Mouse (Mus musculus): ENCODE measurements around the gene Rabgap1l. TPM values are rescaled to one million over a fixed set of nuclear protein-coding genes. Genes with fewer than 3 reads are reported as not detected.
A peak's percentile ranks its signal among the peaks of the same experiment; 100 is the strongest.

Gene Rabgap1l
- total and polyA plus RNA-seq, 2 experiments = 6.4 to 78.7 TPM

GRCm38 (mm10) chr1:160594576-160594975, 198.4 kb downstream of the Rabgap1l start:
- H3K4me3 ChIP-seq (ENCODE audit: insufficient read depth, low read depth, low read length) = no peak overlapping the region
- no peaks in the 10 kb centered on the region for H3K79me2 ChIP-seq (ENCODE audit: control insufficient read depth, insufficient read depth, low read length)
- no peaks in the 10 kb centered on the region for H3K36me3 ChIP-seq (ENCODE audit: control insufficient read depth, insufficient read depth, low read length)
- no peak overlapping the region for H3K27ac ChIP-seq (replicated peaks; ENCODE audit: insufficient read depth, low read depth, low read length)
- no peaks in the 10 kb centered on the region for H3K4me1 ChIP-seq (ENCODE audit: control insufficient read depth, insufficient read depth, low read length)
- no peak for DNase-seq (ENCODE audit: extremely low read depth, low read depth, low spot score)
- no peak for TF ChIP-seq CTCF (IDR thresholded peaks at IDR 0.05; ENCODE audit: low read depth, low read length)
- WGBS = 95% methylated on average over 1 of the region's 1 CpGs
- H3K9ac ChIP-seq (ENCODE audit: low read depth, low read length) = no peak overlapping the region
- no peaks in the 10 kb centered on the region for H3K27me3 ChIP-seq (ENCODE audit: control insufficient read depth, insufficient read depth, low read length)

- 93% methylated on average over 4 of the region's 4 CpGs for WGBS
- H3K79me2 ChIP-seq (ENCODE audit: control insufficient read depth, insufficient read depth, low read length) = no peaks in the 10 kb centered on the region
Observed at GRCm38 (mm10) chr1:160594066-160594465, 198.9 kb downstream of the Rabgap1l start.

GRCm38 (mm10) chr1:160588911-160589590, 204.0 kb downstream of the Rabgap1l start:
- H3K36me3 ChIP-seq (ENCODE audit: control insufficient read depth, insufficient read depth, low read length) = no peaks in the 10 kb centered on the region
- no peaks in the 10 kb centered on the region for H3K27me3 ChIP-seq (ENCODE audit: control insufficient read depth, insufficient read depth, low read length)
- WGBS = 28% methylated on average over 4 of the region's 4 CpGs
- H3K9ac ChIP-seq (ENCODE audit: low read depth, low read length) = no peak overlapping the region
- H3K79me2 ChIP-seq (ENCODE audit: control insufficient read depth, insufficient read depth, low read length) = no peaks in the 10 kb centered on the region
- peak; percentile 70 for DNase-seq (ENCODE audit: extremely low read depth, low read depth, low spot score)
- TF ChIP-seq POLR2A (IDR thresholded peaks at IDR 0.05; ENCODE audit: extremely low read depth, insufficient read depth, low read length) (no peak), CTCF (IDR thresholded peaks at IDR 0.05; ENCODE audit: low read depth, low read length) (no peak)
- no peaks in the 10 kb centered on the region; the same call in 1 of the 2 replicates for H3K4me1 ChIP-seq (ENCODE audit: control insufficient read depth, insufficient read depth, low read length)
- H3K4me3 ChIP-seq (ENCODE audit: insufficient read depth, low read depth, low read length) = no peak overlapping the region
- no peak overlapping the region for H3K27ac ChIP-seq (replicated peaks; ENCODE audit: insufficient read depth, low read depth, low read length)

More at GRCm38 (mm10) chr1:160594066-160594465, 198.9 kb downstream of the Rabgap1l start:
- no peak overlapping the region for H3K4me3 ChIP-seq (ENCODE audit: insufficient read depth, low read depth, low read length)
- no peaks in the 10 kb centered on the region for H3K36me3 ChIP-seq (ENCODE audit: control insufficient read depth, insufficient read depth, low read length)
- TF ChIP-seq CTCF (IDR thresholded peaks at IDR 0.05; ENCODE audit: low read depth, low read length) (no peak), POLR2A (IDR thresholded peaks at IDR 0.05; ENCODE audit: extremely low read depth, insufficient read depth, low read length) (no peak)
- no peak overlapping the region for H3K27ac ChIP-seq (replicated peaks; ENCODE audit: insufficient read depth, low read depth, low read length)
- H3K27me3 ChIP-seq (ENCODE audit: control insufficient read depth, insufficient read depth, low read length) = no peaks in the 10 kb centered on the region
- no peak overlapping the region for H3K9ac ChIP-seq (ENCODE audit: low read depth, low read length)
- no peak for DNase-seq (ENCODE audit: extremely low read depth, low read depth, low spot score)
- H3K4me1 ChIP-seq (ENCODE audit: control insufficient read depth, insufficient read depth, low read length) = no peaks in the 10 kb centered on the region

- no peaks in the 10 kb centered on the region for H3K27me3 ChIP-seq (ENCODE audit: control insufficient read depth, insufficient read depth, low read length)
- no peak for TF ChIP-seq POLR2A (IDR thresholded peaks at IDR 0.05; ENCODE audit: extremely low read depth, insufficient read depth, low read length)
- no peak for TF ChIP-seq CTCF (IDR thresholded peaks at IDR 0.05; ENCODE audit: low read depth, low read length)
- H3K27ac ChIP-seq (replicated peaks; ENCODE audit: insufficient read depth, low read depth, low read length) = no peak overlapping the region
- 0 out of 2 replicates have a peak, but pooled peaks cover 2% of the 10 kb centered on the region for H3K4me1 ChIP-seq (ENCODE audit: control insufficient read depth, insufficient read depth, low read length)
- H3K36me3 ChIP-seq (ENCODE audit: control insufficient read depth, insufficient read depth, low read length) = 0 out of 2 replicates have a peak, but pooled peaks cover 3% of the 10 kb centered on the region
- DNase-seq (ENCODE audit: extremely low read depth, low read depth, low spot score) = no peak
- no peak overlapping the region for H3K9ac ChIP-seq (ENCODE audit: low read depth, low read length)
- no peaks in the 10 kb centered on the region for H3K79me2 ChIP-seq (ENCODE audit: control insufficient read depth, insufficient read depth, low read length)
- WGBS = 77% methylated on average over 12 of the region's 12 CpGs
- H3K4me3 ChIP-seq (ENCODE audit: insufficient read depth, low read depth, low read length) = no peak overlapping the region
Observed at GRCm38 (mm10) chr1:160579309-160580233, 213.4 kb downstream of the Rabgap1l start.

- no peak overlapping the region for H3K27ac ChIP-seq (replicated peaks; ENCODE audit: insufficient read depth, low read depth, low read length)
- H3K79me2 ChIP-seq (ENCODE audit: control insufficient read depth, insufficient read depth, low read length) = no peaks in the 10 kb centered on the region
- no peak for DNase-seq (ENCODE audit: extremely low read depth, low read depth, low spot score)
- 0 out of 2 replicates have a peak, but pooled peaks cover 3% of the 10 kb centered on the region for H3K36me3 ChIP-seq (ENCODE audit: control insufficient read depth, insufficient read depth, low read length)
- H3K27me3 ChIP-seq (ENCODE audit: control insufficient read depth, insufficient read depth, low read length) = no peaks in the 10 kb centered on the region
- TF ChIP-seq CTCF (IDR thresholded peaks at IDR 0.05; ENCODE audit: low read depth, low read length) = no peak
- TF ChIP-seq POLR2A (IDR thresholded peaks at IDR 0.05; ENCODE audit: extremely low read depth, insufficient read depth, low read length) = no peak
- 90% methylated on average over 4 of the region's 4 CpGs for WGBS
- no peak overlapping the region for H3K9ac ChIP-seq (ENCODE audit: low read depth, low read length)
- 0 out of 2 replicates have a peak, but pooled peaks cover 2% of the 10 kb centered on the region for H3K4me1 ChIP-seq (ENCODE audit: control insufficient read depth, insufficient read depth, low read length)
- H3K4me3 ChIP-seq (ENCODE audit: insufficient read depth, low read depth, low read length) = no peak overlapping the region
Observed at GRCm38 (mm10) chr1:160576124-160576523, 216.9 kb downstream of the Rabgap1l start.
